Mouse (Mus musculus) kidney, embryonic 16.5 days (tissue): ENCODE measurements at regions not wholly inside any gene's neighbourhood (a gene's known extent, or its start where the extent isn't known, plus 50 kb on each side); places are given as distances from the start of the nearest gene placed in this dataset.
A peak's percentile ranks its signal among the peaks of the same experiment; 100 is the strongest.

ENCODE experiments used
- ATAC-seq: fragments of 200-750 bp; cut with Nextera tagmentation; 2 replicates; pipeline ENCODE4 v1.8.0; 2017; ENCODE audit warnings: moderate TSS enrichment; ENCODE audit not compliant: low FRiP score, low TSS enrichment
- H3K27ac ChIP-seq: fragments of 300-500 bp; sonication (generic); 2 replicates; pipeline ENCODE4 v1.5.1; 2014; ENCODE audit warnings: low read length
- H3K27me3 ChIP-seq: fragments of 300-500 bp; sonication (generic); 2 replicates; pipeline ENCODE4 v1.6.1; 2014; ENCODE audit warnings: low read length, control low read depth, mixed read lengths; ENCODE audit not compliant: insufficient read depth
- H3K36me3 ChIP-seq: fragments of 300-500 bp; sonication (generic); 2 replicates; pipeline ENCODE4 v1.6.1; 2014; ENCODE audit warnings: low read length, control low read depth, mixed read lengths; ENCODE audit not compliant: insufficient read depth
- H3K4me1 ChIP-seq: fragments of 300-500 bp; sonication (generic); 2 replicates; pipeline ENCODE4 v1.6.1; 2014; ENCODE audit warnings: low read length, control low read depth, mixed read lengths; ENCODE audit not compliant: insufficient read depth
- H3K4me2 ChIP-seq: fragments of 300-500 bp; sonication (generic); replicated peaks from 2 replicates; pipeline ENCODE4 v1.6.1; 2014; ENCODE audit warnings: low read depth, low read length
- H3K4me3 ChIP-seq: fragments of 300-500 bp; sonication (generic); 2 replicates; pipeline ENCODE4 v1.5.1; 2014; ENCODE audit warnings: mild to moderate bottlenecking, low read length
- H3K9ac ChIP-seq: fragments of 300-500 bp; sonication (generic); replicated peaks from 2 replicates; pipeline ENCODE4 v1.6.1; 2014; ENCODE audit warnings: low read length
- H3K9me3 ChIP-seq: fragments of 300-500 bp; sonication (generic); 2 replicates; pipeline ENCODE4 v1.6.1; 2016; ENCODE audit warnings: low read length, control low read depth
- WGBS: fragments of 180-500 bp; shearing (Covaris S2); extraction: QIAGEN DNeasy Blood & Tissue Kit; methylation state at CpG from one replicate; pipeline ENCODE4 v1.1.7; 2014; 5-methylcytosine and 5-hydroxymethylcytosine counted together

- Histone ChIP-seq H3K9me3 (no peaks in the 10 kb centered on the region), H3K27me3 (no peaks in the 10 kb centered on the region), H3K4me3 (no peak overlapping the region), H3K36me3 (no peaks in the 10 kb centered on the region), H3K9ac (no peak overlapping the region), H3K4me1 (no peaks in the 10 kb centered on the region), H3K27ac (no peak overlapping the region), H3K4me2 (no peak overlapping the region)
- ATAC-seq: no peak
- WGBS: 85% methylated on average over 9 of the region's 9 CpGs
Observed at GRCm38 (mm10) chr10:111385561-111385960, 87.1 kb downstream of the Bbs10 start.

GRCm38 (mm10) chr10:111387869-111388538 lies 85.0 kb upstream of the Nap1l1 start:
- Histone ChIP-seq H3K4me3 (no peak overlapping the region), H3K27me3 (no peaks in the 10 kb centered on the region), H3K36me3 (no peaks in the 10 kb centered on the region), H3K9me3 (no peaks in the 10 kb centered on the region), H3K27ac (no peak overlapping the region), H3K9ac (no peak overlapping the region), H3K4me2 (no peak overlapping the region), H3K4me1 (no peaks in the 10 kb centered on the region)
- 64% methylated on average over 18 of the region's 18 CpGs for WGBS
- ATAC-seq: no peak

DNA sequence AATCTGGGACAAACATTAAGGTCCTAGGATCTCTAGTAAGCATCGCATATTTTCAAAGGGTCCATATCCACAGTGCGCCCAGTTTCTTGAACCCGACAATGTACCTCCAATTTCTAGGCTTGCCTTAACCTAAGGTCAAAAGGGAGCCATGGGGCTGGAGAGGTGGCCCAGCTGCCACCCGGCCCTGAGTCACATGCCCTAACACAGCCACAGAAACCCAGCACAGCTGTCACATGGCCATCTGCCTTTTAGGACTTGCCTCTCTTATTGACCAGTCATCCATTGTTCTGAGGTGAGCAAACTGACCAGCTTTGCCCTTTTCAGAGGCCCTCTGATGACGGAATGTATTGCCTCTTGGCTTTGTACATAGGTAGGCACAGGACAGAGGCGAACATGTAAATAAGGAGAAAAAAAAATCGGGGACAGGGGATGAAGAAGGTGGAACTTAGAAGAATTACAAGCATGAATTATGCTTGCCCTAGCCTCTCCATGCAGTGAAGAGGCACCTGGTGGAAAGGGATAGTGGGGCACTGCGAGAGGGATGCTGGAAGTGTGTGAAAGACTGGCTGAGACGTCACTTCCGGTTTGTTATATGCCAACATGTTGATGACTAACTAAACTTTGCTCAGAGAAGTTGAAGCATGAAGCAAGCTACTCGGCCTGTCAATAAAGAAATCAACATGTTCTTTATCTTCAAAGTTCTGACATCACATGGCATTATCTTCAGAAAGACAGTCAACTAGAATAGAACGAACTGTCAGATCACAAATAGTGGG lies 84.3 kb upstream of the Nap1l1 start:
- no peak overlapping the region for H3K4me3 ChIP-seq
- no peaks in the 10 kb centered on the region for H3K27me3 ChIP-seq
- H3K9ac ChIP-seq: no peak overlapping the region
- no peak for ATAC-seq
- 87% methylated on average over 12 of the region's 12 CpGs for WGBS
- no peak overlapping the region for H3K27ac ChIP-seq
- no peaks in the 10 kb centered on the region for H3K4me1 ChIP-seq
- H3K36me3 ChIP-seq: no peaks in the 10 kb centered on the region
- H3K4me2 ChIP-seq: no peak overlapping the region
- 0 out of 2 replicates have a peak, but pooled peaks cover 4% of the 10 kb centered on the region for H3K9me3 ChIP-seq

- Histone ChIP-seq H3K9me3 (0 out of 2 replicates have a peak, but pooled peaks cover 5% of the 10 kb centered on the region), H3K4me1 (no peaks in the 10 kb centered on the region), H3K27me3 (no peaks in the 10 kb centered on the region), H3K36me3 (no peaks in the 10 kb centered on the region), H3K4me3 (no peak overlapping the region), H3K4me2 (no peak overlapping the region), H3K9ac (no peak overlapping the region), H3K27ac (no peak overlapping the region)
- peak; percentile 87 for ATAC-seq
- WGBS: 56% methylated on average over 9 of the region's 9 CpGs
Observed at GRCm38 (mm10) chr10:111389890-111390289, 83.1 kb upstream of the Nap1l1 start.

DNA sequence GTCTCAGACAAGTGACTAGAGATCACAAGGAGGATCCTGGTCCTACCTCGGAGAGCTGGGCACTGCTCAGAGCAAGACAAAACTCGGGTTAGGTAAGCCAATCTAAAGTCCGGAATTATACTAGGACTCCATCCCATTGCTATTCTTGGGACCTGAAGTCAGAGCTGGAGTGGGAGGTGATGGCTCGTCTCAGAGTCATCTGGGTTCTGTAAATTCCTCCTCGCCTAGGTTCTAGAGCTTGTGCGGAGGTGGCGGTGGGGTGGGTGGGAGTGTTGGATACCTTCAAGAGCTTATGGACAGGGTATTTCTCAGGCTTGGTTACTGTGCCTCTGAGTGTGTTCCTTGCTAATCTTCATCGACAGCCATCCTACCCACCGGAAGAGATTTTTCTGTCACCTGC lies 78.6 kb upstream of the Nap1l1 start:
- Histone ChIP-seq H3K4me2 (no peak overlapping the region), H3K27ac (no peak overlapping the region), H3K9me3 (0 out of 2 replicates have a peak, but pooled peaks cover 5% of the 10 kb centered on the region), H3K4me3 (no peak overlapping the region), H3K36me3 (no peaks in the 10 kb centered on the region), H3K27me3 (no peaks in the 10 kb centered on the region), H3K4me1 (no peaks in the 10 kb centered on the region), H3K9ac (no peak overlapping the region)
- WGBS: 91% methylated on average over 9 of the region's 9 CpGs
- no peak for ATAC-seq

DNA sequence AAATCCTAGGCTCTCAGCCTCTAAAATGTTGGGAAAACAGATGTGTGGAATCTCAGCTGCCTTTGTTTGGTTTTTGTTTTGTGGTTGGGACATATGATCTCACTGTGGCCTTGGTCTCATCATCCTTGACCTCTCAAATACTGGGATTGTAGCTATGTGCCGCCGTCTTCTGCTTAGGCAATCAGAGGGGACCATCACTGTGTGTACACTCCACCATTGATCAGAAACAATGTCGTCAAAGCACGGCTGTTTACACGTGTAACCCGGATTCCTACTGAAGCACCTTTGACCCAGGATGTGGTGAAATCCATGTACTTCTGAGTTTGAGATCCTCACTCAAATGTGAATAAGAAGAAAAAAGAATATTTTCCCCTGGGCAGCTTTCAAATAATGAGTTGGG lies 68.0 kb upstream of the Nap1l1 start:
- no peaks in the 10 kb centered on the region for H3K27me3 ChIP-seq
- WGBS: 95% methylated on average over 6 of the region's 6 CpGs
- no peaks in the 10 kb centered on the region for H3K4me1 ChIP-seq
- no peak overlapping the region for H3K4me2 ChIP-seq
- no peaks in the 10 kb centered on the region for H3K36me3 ChIP-seq
- no peak overlapping the region for H3K9ac ChIP-seq
- H3K9me3 ChIP-seq: no peaks in the 10 kb centered on the region
- no peak overlapping the region for H3K27ac ChIP-seq
- no peak overlapping the region for H3K4me3 ChIP-seq
- no peak for ATAC-seq

DNA sequence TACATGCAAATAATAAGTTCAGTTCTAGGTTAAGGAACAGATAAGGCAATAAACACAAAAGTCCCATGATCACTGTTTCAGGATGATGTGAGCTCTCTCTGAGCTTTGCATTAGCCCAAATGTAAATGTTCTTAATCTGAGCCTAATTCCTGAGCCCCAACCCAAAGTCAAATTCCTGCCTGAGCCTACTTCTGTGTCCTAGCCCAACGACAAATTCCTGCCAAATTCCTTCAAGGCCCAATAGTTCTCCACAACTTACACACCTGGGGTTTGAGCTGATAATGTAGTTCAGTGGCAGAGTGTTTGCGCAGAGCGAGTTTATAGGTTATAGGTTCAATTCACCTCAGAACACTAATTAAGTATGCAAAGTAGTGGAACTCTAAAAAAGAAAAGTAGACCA lies 64.1 kb upstream of the Nap1l1 start:
- H3K4me2 ChIP-seq: no peak overlapping the region
- H3K36me3 ChIP-seq: no peaks in the 10 kb centered on the region
- no peak overlapping the region for H3K9ac ChIP-seq
- H3K4me3 ChIP-seq: no peak overlapping the region
- H3K4me1 ChIP-seq: no peaks in the 10 kb centered on the region
- no peaks in the 10 kb centered on the region for H3K27me3 ChIP-seq
- H3K9me3 ChIP-seq: no peaks in the 10 kb centered on the region
- WGBS: 82% methylated on average over 3 of the region's 3 CpGs
- H3K27ac ChIP-seq: no peak overlapping the region
- ATAC-seq: no peak

DNA sequence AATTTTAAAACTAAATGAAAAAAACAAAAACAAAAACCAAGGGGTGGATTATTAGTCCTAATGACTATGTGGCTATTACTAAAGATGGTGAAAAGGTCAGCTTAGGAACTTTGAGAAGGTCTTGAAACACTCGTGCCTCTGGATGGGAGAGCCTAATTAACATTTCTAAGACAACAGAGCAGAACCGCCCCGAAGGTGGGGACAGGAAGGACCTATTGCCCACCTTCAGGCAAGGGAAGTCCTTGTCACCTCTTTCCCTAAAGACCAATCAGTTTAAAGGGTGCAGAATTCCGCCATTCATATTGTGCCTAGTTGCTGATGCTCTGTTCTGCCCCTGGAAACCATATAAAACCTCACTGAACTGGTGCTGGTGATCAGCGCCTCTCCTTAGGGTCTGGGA lies 63.5 kb upstream of the Nap1l1 start:
- 66% methylated on average over 5 of the region's 5 CpGs for WGBS
- Histone ChIP-seq H3K9me3 (no peaks in the 10 kb centered on the region), H3K27ac (no peak overlapping the region), H3K9ac (no peak overlapping the region), H3K4me3 (no peak overlapping the region), H3K4me1 (no peaks in the 10 kb centered on the region), H3K4me2 (no peak overlapping the region), H3K36me3 (no peaks in the 10 kb centered on the region), H3K27me3 (no peaks in the 10 kb centered on the region)
- ATAC-seq: no peak

- no peak overlapping the region for H3K27ac ChIP-seq
- WGBS: 47% methylated on average over 3 of the region's 3 CpGs
- H3K27me3 ChIP-seq: no peaks in the 10 kb centered on the region
- H3K9me3 ChIP-seq: no peaks in the 10 kb centered on the region
- ATAC-seq: 0 out of 2 replicates have a peak, but pooled peaks have one; percentile 27
- H3K4me3 ChIP-seq: no peak overlapping the region
- H3K9ac ChIP-seq: no peak overlapping the region
- no peaks in the 10 kb centered on the region for H3K36me3 ChIP-seq
- no peaks in the 10 kb centered on the region for H3K4me1 ChIP-seq
- no peak overlapping the region for H3K4me2 ChIP-seq
Observed at GRCm38 (mm10) chr10:111410121-111410520, 62.9 kb upstream of the Nap1l1 start.

DNA sequence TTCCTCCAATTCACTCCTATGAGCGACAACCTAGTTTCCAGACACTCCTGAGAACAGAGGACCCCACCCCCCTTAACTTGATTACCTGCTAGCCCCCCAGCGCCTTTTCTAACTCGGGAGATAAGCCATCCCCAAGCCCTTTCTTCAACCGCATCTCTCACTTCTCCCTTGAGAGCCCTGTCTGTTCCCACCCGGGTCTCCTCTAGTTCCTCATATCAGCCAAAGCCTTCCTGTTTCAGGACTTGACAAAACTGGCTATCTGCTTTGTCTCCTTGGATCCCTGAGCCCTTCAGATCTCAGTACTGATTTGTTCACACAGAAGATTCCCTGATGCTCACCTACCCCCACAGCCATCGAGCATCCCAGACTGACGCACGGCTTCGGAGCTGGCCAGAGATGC lies 61.5 kb upstream of the Nap1l1 start:
- Histone ChIP-seq H3K27me3 (no peaks in the 10 kb centered on the region), H3K4me2 (no peak overlapping the region), H3K4me1 (no peaks in the 10 kb centered on the region), H3K9me3 (no peaks in the 10 kb centered on the region), H3K36me3 (no peaks in the 10 kb centered on the region), H3K9ac (no peak overlapping the region), H3K4me3 (no peak overlapping the region), H3K27ac (no peak overlapping the region)
- 84% methylated on average over 9 of the region's 9 CpGs for WGBS
- no peak for ATAC-seq
